ENCODE assay signal across 29 mouse cellular contexts in genomic region chr8:106280844-106281243, GRCm38 (mm10). TPM values are rescaled to one million over a fixed set of nuclear protein-coding genes. Genes with fewer than 3 reads are reported as not detected.
DNase-seq lines count a peak whose midpoint lies in the region; ATAC-seq and TF ChIP-seq lines count a peak whose summit lies in the region.
"Had no signal": no experiment of that assay in that cellular context is flagged by ENCODE, and none has a peak within 500 bp of the region (broad histone marks: within the 10 kb centered on the region; RNA-seq: fewer than 3 reads in every experiment).

No protein-coding gene starts in this region.

- H3K4me3 ChIP-seq in testis, adult 2 months (ENCODE audit: control insufficient read depth, low read depth, low read length), result peak overlapping the region; percentile 79
- peak overlapping the region; percentile 19 for H3K4me3 ChIP-seq in intestine, embryonic 15.5 days (replicated peaks)
- no peak overlapping the region for H3K4me3 ChIP-seq in stomach, embryonic 14.5 days (ENCODE audit: low read depth, low read length)
- H3K4me3 ChIP-seq: erythroblast, embryonic 14.5 days; forebrain, embryonic 12.5 days; heart, embryonic 15.5 days; hindbrain, embryonic 12.5 days; limb, embryonic 12.5 days; liver, embryonic 12.5 days; megakaryocyte, embryonic 14.5 days; midbrain, embryonic 12.5 days; myocyte; neural tube, embryonic 12.5 days had no signal

- no peaks in the 10 kb centered on the region; the same call in 1 of the 2 replicates for H3K4me1 ChIP-seq in testis, adult 2 months (ENCODE audit: control insufficient read depth, insufficient read depth, low read length)
- peaks cover 29% of the 10 kb centered on the region; the same call in 1 of the 2 replicates for H3K4me1 ChIP-seq in intestine, embryonic 15.5 days (replicated peaks)
- no peaks in the 10 kb centered on the region for H3K4me1 ChIP-seq in stomach, embryonic 14.5 days (ENCODE audit: control insufficient read depth, insufficient read depth, low read length)
- H3K4me1 ChIP-seq: forebrain, embryonic 12.5 days; hindbrain, embryonic 12.5 days; limb, embryonic 12.5 days; midbrain, embryonic 12.5 days; neural tube, embryonic 12.5 days had no signal

- H3K36me3 ChIP-seq in testis, adult 2 months (ENCODE audit: control insufficient read depth, insufficient read depth, low read length), result no peaks in the 10 kb centered on the region
- H3K36me3 ChIP-seq in intestine, embryonic 15.5 days, result no peaks in the 10 kb centered on the region
- no peaks in the 10 kb centered on the region for H3K36me3 ChIP-seq in stomach, embryonic 14.5 days (ENCODE audit: control insufficient read depth, insufficient read depth, low read length)
- H3K36me3 ChIP-seq: forebrain, embryonic 12.5 days; G1E; heart, embryonic 15.5 days; hindbrain, embryonic 12.5 days; limb, embryonic 12.5 days; liver, embryonic 12.5 days had no signal

- TF ChIP-seq CTCF in testis, adult 2 months (IDR thresholded peaks at IDR 0.05; ENCODE audit: control insufficient read depth, insufficient read depth, insufficient replicate concordance, low read depth, low read length), result no peak

- no peak for DNase-seq in testis, postnatal 14 days (ENCODE audit: low spot score)
- DNase-seq in left cerebral cortex, adult 9 months (ENCODE audit: low spot score in 2 of 2), result no peak
- DNase-seq in lung, postnatal 10 days, result no peak
- no peak for DNase-seq in heart, postnatal 4 days
- DNase-seq in embryo, embryonic 10.5 days (ENCODE audit: low spot score), result no peak
- DNase-seq: adrenal gland, postnatal 25 days; cerebellum, adult 11-12 months; cerebellum, postnatal 10 days; gastrocnemius, postnatal 10 days; kidney, adult 2 months; kidney, postnatal 4 days; liver, postnatal 0 days; lung, postnatal 4 days had no signal

- H3K9ac ChIP-seq in intestine, embryonic 15.5 days, result no peak overlapping the region
- no peak overlapping the region for H3K9ac ChIP-seq in stomach, embryonic 14.5 days (replicated peaks; ENCODE audit: low read depth, low read length)
- H3K9ac ChIP-seq: forebrain, embryonic 12.5 days; heart, embryonic 15.5 days; hindbrain, embryonic 12.5 days; limb, embryonic 12.5 days; liver, embryonic 12.5 days; liver, postnatal 0 days; midbrain, embryonic 12.5 days; neural tube, embryonic 12.5 days had no signal

- H3K27ac ChIP-seq in testis, adult 2 months (ENCODE audit: control insufficient read depth, insufficient read depth, low read depth, low read length), result no peak overlapping the region
- no peak overlapping the region for H3K27ac ChIP-seq in intestine, embryonic 15.5 days
- H3K27ac ChIP-seq in stomach, embryonic 14.5 days (ENCODE audit: low read length), result no peak overlapping the region
- H3K27ac ChIP-seq: forebrain, embryonic 12.5 days; heart, embryonic 15.5 days; hindbrain, embryonic 12.5 days; kidney, postnatal 0 days; limb, embryonic 12.5 days; liver, embryonic 12.5 days; midbrain, embryonic 12.5 days; neural tube, embryonic 12.5 days had no signal

- H3K27me3 ChIP-seq in testis, adult 2 months (ENCODE audit: control insufficient read depth, insufficient read depth, low read length), result no peaks in the 10 kb centered on the region
- H3K27me3 ChIP-seq in intestine, embryonic 15.5 days (replicated peaks), result no peaks in the 10 kb centered on the region
- H3K27me3 ChIP-seq in stomach, embryonic 14.5 days (ENCODE audit: control insufficient read depth, insufficient read depth, low read length), result no peaks in the 10 kb centered on the region
- H3K27me3 ChIP-seq: forebrain, embryonic 12.5 days; heart, embryonic 15.5 days; hindbrain, embryonic 12.5 days; limb, embryonic 12.5 days; midbrain, embryonic 12.5 days; neural tube, embryonic 12.5 days had no signal

- no peak for TF ChIP-seq POLR2A in testis, adult 2 months (IDR thresholded peaks at IDR 0.05; ENCODE audit: control insufficient read depth, low read depth, low read length)

- WGBS in intestine, embryonic 15.5 days, result 35% methylated on average over 4 of the region's 4 CpGs
- 36% methylated on average over 4 of the region's 4 CpGs for WGBS in stomach, embryonic 14.5 days

- H3K4me2 ChIP-seq in intestine, embryonic 15.5 days (replicated peaks), result peak overlapping the region; percentile 43
- H3K4me2 ChIP-seq in stomach, embryonic 14.5 days (replicated peaks; ENCODE audit: low read depth, low read length), result no peak overlapping the region
- H3K4me2 ChIP-seq: forebrain, embryonic 12.5 days; heart, embryonic 15.5 days; hindbrain, embryonic 12.5 days; limb, embryonic 12.5 days; liver, embryonic 12.5 days; midbrain, embryonic 12.5 days; neural tube, embryonic 12.5 days had no signal

- H3K9me3 ChIP-seq in intestine, embryonic 15.5 days, result no peaks in the 10 kb centered on the region
- no peaks in the 10 kb centered on the region for H3K9me3 ChIP-seq in stomach, embryonic 14.5 days (ENCODE audit: control insufficient read depth, low read depth, low read length)
- H3K9me3 ChIP-seq: forebrain, embryonic 12.5 days; G1E; heart, embryonic 15.5 days; hindbrain, embryonic 12.5 days; limb, embryonic 12.5 days; liver, embryonic 12.5 days; megakaryocyte, embryonic 14.5 days; midbrain, embryonic 12.5 days; neural tube, embryonic 12.5 days had no signal

- peak; percentile 78 for ATAC-seq in intestine, embryonic 15.5 days
- peak; percentile 57 for ATAC-seq in stomach, embryonic 14.5 days (ENCODE audit: insufficient number of reproducible peaks, insufficient read depth, low FRiP score, low read depth)
- ATAC-seq: CD4-positive, CD25-positive, alpha-beta regulatory T cell, adult 4 months; liver, embryonic 12.5 days had no signal

RNA-seq across cellular contexts. Expression of gene Smpd3, which starts 56.9 kb away (rescaled TPM):
- polyA plus RNA-seq in testis, adult 2 months (2012; rRNA removed), result 42.3 and 48.8 TPM in 2 replicates
- polyA plus RNA-seq in intestine, embryonic 15.5 days (2015; fragmentation: Nextera tagmentation; extraction: Ambion mirVana), result 21.8 and 22.3 TPM in 2 replicates
- 9.7 and 10.7 TPM in 2 replicates for polyA plus RNA-seq in stomach, embryonic 14.5 days (2014; fragmentation: Nextera tagmentation; extraction: Ambion mirVana)
- 1 to 10 TPM; 5.2 to 6.7 TPM for total RNA-seq in heart, postnatal 4 days (2021)
- total RNA-seq: G1E had no signal
- polyA plus RNA-seq: erythroblast, embryonic 14.5 days; G1E had no signal
